Mouse (Mus musculus): ENCODE measurements at regions not wholly inside any gene's neighbourhood (a gene's known extent, or its start where the extent isn't known, plus 50 kb on each side); places are given as distances from the start of the nearest gene placed in this dataset.
A peak's percentile ranks its signal among the peaks of the same experiment; 100 is the strongest.

DNA sequence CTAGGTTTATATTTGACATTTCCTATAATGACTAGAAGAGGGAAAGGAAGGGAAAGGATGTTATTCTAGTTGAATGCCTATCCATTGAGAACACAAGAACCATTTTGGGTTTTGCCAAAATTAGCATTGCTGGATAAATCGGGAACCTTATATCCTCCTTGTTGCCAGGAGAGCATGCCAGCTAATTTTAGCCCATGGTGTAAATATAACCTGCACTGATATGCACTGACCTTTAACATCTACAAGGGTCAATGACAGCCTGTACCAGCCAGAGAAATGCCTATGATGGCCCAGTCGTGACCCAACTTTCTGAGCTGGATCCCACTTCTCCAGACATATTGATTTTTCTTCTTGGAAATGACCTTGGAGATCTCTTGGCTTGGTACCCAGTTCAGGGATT is 83.7 kb upstream of the Pcgf5 start:
- Histone ChIP-seq H3K9me3 (replicated peaks) (no peaks in the 10 kb centered on the region), H3K36me3 (no peaks in the 10 kb centered on the region), H3K4me1 (replicated peaks) (peaks cover 34% of the 10 kb centered on the region), H3K4me3 (no peak overlapping the region), H3K9ac (no peak overlapping the region), H3K4me2 (no peak overlapping the region), H3K27ac (peak overlapping the region; percentile 79), H3K27me3 (no peaks in the 10 kb centered on the region)
- ATAC-seq (replicated peaks; ENCODE audit: insufficient number of reproducible peaks, insufficient read depth, low FRiP score, low read depth), result peak; percentile 67; the same call in 1 of the 2 replicates
- 35% methylated on average over 2 of the region's 2 CpGs for WGBS

GRCm38 (mm10) chr19:36265276-36265675 is 82.8 kb upstream of the Pcgf5 start:
- H3K36me3 ChIP-seq, result no peaks in the 10 kb centered on the region
- 89% methylated on average over 1 of the region's 1 CpGs for WGBS
- H3K4me1 ChIP-seq (replicated peaks), result peaks cover 34% of the 10 kb centered on the region
- H3K27ac ChIP-seq, result peak overlapping the region; percentile 79
- H3K4me3 ChIP-seq, result no peak overlapping the region
- H3K9me3 ChIP-seq (replicated peaks), result no peaks in the 10 kb centered on the region
- no peak overlapping the region for H3K4me2 ChIP-seq
- no peak overlapping the region for H3K9ac ChIP-seq
- H3K27me3 ChIP-seq, result no peaks in the 10 kb centered on the region
- ATAC-seq (replicated peaks; ENCODE audit: insufficient number of reproducible peaks, insufficient read depth, low FRiP score, low read depth), result no peak

DNA sequence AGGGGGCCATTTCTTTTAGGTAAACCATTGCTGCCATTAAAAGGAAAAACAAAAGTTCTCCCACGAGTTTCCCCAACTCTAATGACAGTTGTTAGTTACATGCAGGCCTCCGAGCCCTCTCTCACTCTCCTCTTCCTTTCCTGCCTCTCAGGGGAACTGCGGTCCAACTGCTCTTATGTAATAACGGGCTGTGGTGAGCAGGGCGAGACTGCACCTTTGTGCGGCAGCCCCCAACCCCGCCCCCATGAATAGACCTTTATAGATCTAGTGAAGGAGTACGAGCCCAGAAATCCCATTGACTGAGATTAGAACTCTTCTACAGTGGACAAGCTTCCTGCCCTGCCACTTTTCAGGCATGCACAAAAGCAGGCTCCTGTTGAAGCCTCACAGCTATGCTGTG is 81.8 kb upstream of the Pcgf5 start:
- no peak overlapping the region for H3K4me2 ChIP-seq
- no peaks in the 10 kb centered on the region for H3K36me3 ChIP-seq
- no peak for ATAC-seq (replicated peaks; ENCODE audit: insufficient number of reproducible peaks, insufficient read depth, low FRiP score, low read depth)
- H3K4me1 ChIP-seq (replicated peaks), result peaks cover 34% of the 10 kb centered on the region
- no peaks in the 10 kb centered on the region for H3K27me3 ChIP-seq
- 51% methylated on average over 8 of the region's 8 CpGs for WGBS
- H3K9me3 ChIP-seq (replicated peaks), result no peaks in the 10 kb centered on the region
- H3K9ac ChIP-seq, result no peak overlapping the region
- peak overlapping the region; percentile 63 for H3K27ac ChIP-seq
- no peak overlapping the region for H3K4me3 ChIP-seq

- Histone ChIP-seq H3K9me3 (replicated peaks) (no peaks in the 10 kb centered on the region; the same call in 1 of the 2 replicates), H3K4me3 (no peak overlapping the region), H3K27ac (no peak overlapping the region), H3K36me3 (no peaks in the 10 kb centered on the region), H3K27me3 (no peaks in the 10 kb centered on the region), H3K4me1 (replicated peaks) (no peaks in the 10 kb centered on the region), H3K4me2 (no peak overlapping the region), H3K9ac (no peak overlapping the region)
- WGBS, result 33% methylated on average over 3 of the region's 3 CpGs
- ATAC-seq (replicated peaks; ENCODE audit: insufficient number of reproducible peaks, insufficient read depth, low FRiP score, low read depth), result no peak
These were observed 74.6 kb upstream of the Pcgf5 start for GRCm38 (mm10) chr19:36273466-36273865.

- Histone ChIP-seq H3K4me2 (no peak overlapping the region), H3K9me3 (replicated peaks) (no peaks in the 10 kb centered on the region), H3K4me1 (replicated peaks) (no peaks in the 10 kb centered on the region), H3K27me3 (no peaks in the 10 kb centered on the region), H3K9ac (no peak overlapping the region), H3K27ac (no peak overlapping the region), H3K4me3 (no peak overlapping the region), H3K36me3 (no peaks in the 10 kb centered on the region)
- WGBS, result 83% methylated on average over 4 of the region's 4 CpGs
- no peak for ATAC-seq (replicated peaks; ENCODE audit: insufficient number of reproducible peaks, insufficient read depth, low FRiP score, low read depth)
These were observed 62.6 kb upstream of the Pcgf5 start for GRCm38 (mm10) chr19:36285465-36285864.

GRCm38 (mm10) chr19:36290778-36291177 is 57.3 kb upstream of the Pcgf5 start:
- Histone ChIP-seq H3K4me3 (no peak overlapping the region), H3K36me3 (no peaks in the 10 kb centered on the region), H3K9ac (no peak overlapping the region), H3K27me3 (no peaks in the 10 kb centered on the region), H3K9me3 (replicated peaks) (no peaks in the 10 kb centered on the region), H3K4me1 (replicated peaks) (no peaks in the 10 kb centered on the region), H3K4me2 (no peak overlapping the region), H3K27ac (no peak overlapping the region)
- ATAC-seq (replicated peaks; ENCODE audit: insufficient number of reproducible peaks, insufficient read depth, low FRiP score, low read depth), result no peak
- WGBS, result 25% methylated on average over 4 of the region's 4 CpGs

DNA sequence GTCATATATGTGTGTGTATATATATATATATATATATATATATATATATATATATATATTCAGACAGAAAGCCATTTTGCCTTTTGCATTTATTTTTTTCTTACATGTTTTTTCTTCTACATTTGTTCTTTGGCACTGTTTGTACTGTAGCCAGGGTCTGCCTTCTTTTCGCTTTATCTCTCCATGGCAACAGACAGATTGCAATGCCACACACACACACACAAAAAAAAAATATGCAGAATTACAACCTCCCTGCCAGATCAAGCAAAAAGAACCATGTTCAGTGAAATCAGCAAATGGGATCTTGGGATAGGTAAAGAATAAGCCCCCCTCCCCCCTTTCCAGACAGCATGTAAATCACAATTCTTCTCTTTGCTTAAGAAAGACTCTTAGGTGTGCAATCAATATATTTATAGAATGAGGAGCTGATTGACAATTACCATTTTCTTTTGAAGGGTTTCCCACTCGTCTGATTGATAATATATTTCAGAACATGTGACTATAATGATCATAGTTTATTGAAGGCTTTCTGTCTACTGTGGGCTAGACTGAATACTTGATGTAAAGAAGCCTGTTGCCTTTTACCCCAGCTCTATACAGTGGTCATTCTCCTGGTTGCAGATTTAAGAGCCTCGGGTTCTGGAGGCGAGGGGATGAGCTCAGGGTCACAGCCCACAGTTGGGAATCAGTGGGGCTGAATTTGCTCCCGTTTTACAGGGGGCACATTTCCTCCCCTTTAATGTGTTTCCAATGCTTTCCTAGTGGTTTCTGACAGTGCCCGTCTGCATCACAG is 54.7 kb upstream of the Pcgf5 start:
- Histone ChIP-seq H3K9me3 (replicated peaks) (no peaks in the 10 kb centered on the region), H3K4me3 (no peak overlapping the region), H3K4me1 (replicated peaks) (no peaks in the 10 kb centered on the region), H3K4me2 (no peak overlapping the region), H3K27ac (no peak overlapping the region), H3K27me3 (no peaks in the 10 kb centered on the region), H3K9ac (no peak overlapping the region), H3K36me3 (no peaks in the 10 kb centered on the region)
- ATAC-seq (replicated peaks; ENCODE audit: insufficient number of reproducible peaks, insufficient read depth, low FRiP score, low read depth), result no peak
- 63% methylated on average over 6 of the region's 6 CpGs for WGBS

Measured in heart, embryonic 15.5 days (tissue).